In the genomic region with DNA sequence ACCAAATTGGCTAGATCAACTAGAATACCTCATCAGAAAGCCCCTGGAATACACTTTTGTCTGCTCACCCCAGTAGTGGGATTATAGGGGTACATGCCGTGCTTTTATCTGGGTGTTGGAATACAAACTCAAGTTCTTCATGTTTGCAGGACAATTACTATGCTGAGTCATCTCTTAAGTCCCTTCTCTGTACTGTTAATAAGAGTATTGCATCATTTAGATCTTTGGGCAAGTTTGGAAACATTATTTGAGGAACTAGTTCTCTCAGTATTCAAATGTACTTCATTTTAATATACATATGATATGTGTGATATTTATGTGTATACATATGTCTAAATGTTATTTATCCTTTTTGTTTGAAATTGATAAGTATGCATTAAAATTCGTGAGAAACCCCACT, we compare ENCODE assay signal across 13 mouse cellular contexts.
"Had no signal": no experiment of that assay in that cellular context is flagged by ENCODE, and none has a peak within 500 bp of the region (broad histone marks: within the 10 kb centered on the region; RNA-seq: fewer than 3 reads in every experiment).

No protein-coding gene starts in this region.

- ATAC-seq: liver, embryonic 12.5 days; midbrain, embryonic 13.5 days had no signal

- DNase-seq: kidney, adult 18-20 months; kidney, postnatal 10 days; kidney, postnatal 4 days; lung, embryonic 14.5 days; lung, postnatal 14 days; thymus, adult 2 months; thymus, postnatal 25 days had no signal

- H3K27me3 ChIP-seq: limb, embryonic 15.5 days; liver, embryonic 12.5 days; midbrain, embryonic 13.5 days; neural tube, embryonic 12.5 days; stomach, embryonic 15.5 days had no signal

- H3K4me1 ChIP-seq: limb, embryonic 15.5 days; liver, embryonic 12.5 days; midbrain, embryonic 13.5 days; neural tube, embryonic 12.5 days; stomach, embryonic 15.5 days had no signal

- H3K36me3 ChIP-seq: limb, embryonic 15.5 days; liver, embryonic 12.5 days; midbrain, embryonic 13.5 days; neural tube, embryonic 12.5 days; stomach, embryonic 15.5 days had no signal

- H3K27ac ChIP-seq: limb, embryonic 15.5 days; liver, embryonic 12.5 days; macrophage; midbrain, embryonic 13.5 days; neural tube, embryonic 12.5 days; stomach, embryonic 15.5 days had no signal

- H3K4me3 ChIP-seq: limb, embryonic 15.5 days; liver, embryonic 12.5 days; midbrain, embryonic 13.5 days; neural tube, embryonic 12.5 days; stomach, embryonic 15.5 days had no signal
